Mouse (Mus musculus) kidney, embryonic 14.5 days (tissue): ENCODE data around the gene Acvrl1. TPM values are rescaled to one million over a fixed set of nuclear protein-coding genes. Genes with fewer than 3 reads are reported as not detected.

ENCODE experiments used
- ATAC-seq: fragments of 200-750 bp; cut with Nextera tagmentation; 2 replicates; pipeline ENCODE4 v1.8.0; 2017; ENCODE audit warnings: moderate number of reproducible peaks, mild to moderate bottlenecking, moderate TSS enrichment, moderate library complexity; ENCODE audit not compliant: low FRiP score, low TSS enrichment
- H3K27ac ChIP-seq: fragments of 300-500 bp; sonication (generic); 2 replicates; pipeline ENCODE4 v1.5.1; 2014; ENCODE audit warnings: low read depth, mild to moderate bottlenecking, low read length, moderate library complexity, mixed read lengths
- H3K27me3 ChIP-seq: fragments of 300-500 bp; sonication (generic); 2 replicates; pipeline ENCODE4 v1.6.1; 2014; ENCODE audit warnings: mild to moderate bottlenecking, low read length; ENCODE audit not compliant: control insufficient read depth, insufficient read depth
- H3K36me3 ChIP-seq: fragments of 300-500 bp; sonication (generic); 2 replicates; pipeline ENCODE4 v1.6.1; 2014; ENCODE audit warnings: low read length, mixed read lengths; ENCODE audit not compliant: control insufficient read depth, insufficient read depth
- H3K4me1 ChIP-seq: fragments of 300-500 bp; sonication (generic); 2 replicates; pipeline ENCODE4 v1.6.1; 2014; ENCODE audit warnings: low read length, mixed read lengths; ENCODE audit not compliant: control insufficient read depth, insufficient read depth
- H3K4me2 ChIP-seq: fragments of 300-500 bp; sonication (generic); replicated peaks from 2 replicates; pipeline ENCODE4 v1.6.1; 2014; ENCODE audit warnings: low read depth, mild to moderate bottlenecking, low read length
- H3K4me3 ChIP-seq: fragments of 300-500 bp; sonication (generic); 2 replicates; pipeline ENCODE4 v1.5.1; 2014; ENCODE audit warnings: mild to moderate bottlenecking, low read length
- H3K9ac ChIP-seq: fragments of 300-500 bp; sonication (generic); 2 replicates; pipeline ENCODE4 v1.6.1; 2014; ENCODE audit warnings: low read depth, mild to moderate bottlenecking, low read length, moderate library complexity
- H3K9me3 ChIP-seq: fragments of 300-500 bp; sonication (generic); 2 replicates; pipeline ENCODE4 v1.6.1; 2016; ENCODE audit warnings: low read length; ENCODE audit not compliant: control insufficient read depth
- WGBS: fragments of 180-500 bp; shearing (Covaris S2); extraction: QIAGEN DNeasy Blood & Tissue Kit; methylation state at CpG from one replicate; pipeline ENCODE4 v1.1.7; 2014; 5-methylcytosine and 5-hydroxymethylcytosine counted together
- polyA plus RNA-seq: library from polyadenylated mRNA; unstranded; fragments of >200 nt; fragmentation: Nextera tagmentation; extraction: Ambion mirVana; gene quantifications from 2 replicates; pipeline ENCODE4 v1.2.1, GENCODE M21; 2014

Gene Acvrl1
- polyA plus RNA-seq, 1 experiment from 2014 or later: 8.8 TPM

- Histone ChIP-seq H3K4me1 (peaks cover 27% of the 10 kb centered on the region), H3K9me3 (no peaks in the 10 kb centered on the region), H3K9ac (no peak overlapping the region), H3K4me2 (no peak overlapping the region), H3K27ac (no peak overlapping the region), H3K36me3 (no peaks in the 10 kb centered on the region), H3K27me3 (no peaks in the 10 kb centered on the region; the same call in 1 of the 2 replicates), H3K4me3 (no peak overlapping the region)
- WGBS: 93% methylated on average over 8 of the region's 8 CpGs
- ATAC-seq: no peak
Measured at GRCm38 (mm10) chr15:101091551-101091950, 36.8 kb upstream of the Acvrl1 start.

GRCm38 (mm10) chr15:101092121-101092828, 36.0 kb upstream of the Acvrl1 start:
- H3K9me3 ChIP-seq: no peaks in the 10 kb centered on the region
- peak overlapping the region; percentile 79 for H3K27ac ChIP-seq
- 0 out of 2 replicates have a peak overlapping the region, but pooled peaks have one; percentile 6 for H3K4me3 ChIP-seq
- no peak overlapping the region for H3K9ac ChIP-seq
- peaks cover 27% of the 10 kb centered on the region for H3K4me1 ChIP-seq
- H3K36me3 ChIP-seq: no peaks in the 10 kb centered on the region
- H3K4me2 ChIP-seq: peak overlapping the region; percentile 33
- 25% methylated on average over 14 of the region's 14 CpGs for WGBS
- no peaks in the 10 kb centered on the region; the same call in 1 of the 2 replicates for H3K27me3 ChIP-seq
- ATAC-seq: peak; percentile 35

- ATAC-seq: peak; percentile 92
- H3K4me2 ChIP-seq: peak overlapping the region; percentile 33
- no peaks in the 10 kb centered on the region; the same call in 1 of the 2 replicates for H3K27me3 ChIP-seq
- no peak overlapping the region for H3K9ac ChIP-seq
- 5% methylated on average over 25 of the region's 25 CpGs for WGBS
- H3K4me1 ChIP-seq: peaks cover 34% of the 10 kb centered on the region
- H3K36me3 ChIP-seq: no peaks in the 10 kb centered on the region
- no peaks in the 10 kb centered on the region for H3K9me3 ChIP-seq
- H3K4me3 ChIP-seq: 0 out of 2 replicates have a peak overlapping the region, but pooled peaks have one; percentile 6
- H3K27ac ChIP-seq: peak overlapping the region; percentile 79
Measured at GRCm38 (mm10) chr15:101092829-101093648, 35.3 kb upstream of the Acvrl1 start.

GRCm38 (mm10) chr15:101093988-101094387, 34.3 kb upstream of the Acvrl1 start:
- Histone ChIP-seq H3K27ac (no peak overlapping the region), H3K4me3 (no peak overlapping the region), H3K4me1 (peaks cover 37% of the 10 kb centered on the region), H3K27me3 (no peaks in the 10 kb centered on the region; the same call in 1 of the 2 replicates), H3K36me3 (no peaks in the 10 kb centered on the region), H3K4me2 (no peak overlapping the region), H3K9me3 (no peaks in the 10 kb centered on the region), H3K9ac (no peak overlapping the region)
- WGBS: 36% methylated on average over 6 of the region's 6 CpGs
- ATAC-seq: no peak

- Histone ChIP-seq H3K4me2 (no peak overlapping the region), H3K27me3 (peaks cover 4% of the 10 kb centered on the region; the same call in 1 of the 2 replicates), H3K27ac (no peak overlapping the region), H3K36me3 (no peaks in the 10 kb centered on the region), H3K4me3 (no peak overlapping the region), H3K4me1 (peaks cover 37% of the 10 kb centered on the region), H3K9me3 (no peaks in the 10 kb centered on the region), H3K9ac (no peak overlapping the region)
- whole genome bisulfite sequencing: 25% methylated on average over 9 of the region's 9 CpGs
- no peak for ATAC-seq
Measured at GRCm38 (mm10) chr15:101094979-101095378, 33.3 kb upstream of the Acvrl1 start.

GRCm38 (mm10) chr15:101095392-101095791, 32.9 kb upstream of the Acvrl1 start:
- Histone ChIP-seq H3K4me3 (no peak overlapping the region), H3K9ac (no peak overlapping the region), H3K4me2 (no peak overlapping the region), H3K36me3 (no peaks in the 10 kb centered on the region), H3K27me3 (peaks cover 4% of the 10 kb centered on the region; the same call in 1 of the 2 replicates), H3K9me3 (no peaks in the 10 kb centered on the region; the same call in 1 of the 2 replicates), H3K4me1 (peaks cover 37% of the 10 kb centered on the region), H3K27ac (no peak overlapping the region)
- 48% methylated on average over 3 of the region's 3 CpGs for WGBS
- ATAC-seq: no peak

GRCm38 (mm10) chr15:101097985-101098651, 30.2 kb upstream of the Acvrl1 start:
- H3K4me3 ChIP-seq: peak overlapping the region; percentile 9; the same call in 1 of the 2 replicates
- H3K27me3 ChIP-seq: peaks cover 4% of the 10 kb centered on the region; the same call in 1 of the 2 replicates
- WGBS: 2% methylated on average over 28 of the region's 28 CpGs
- peak; percentile 71 for ATAC-seq
- no peaks in the 10 kb centered on the region; the same call in 1 of the 2 replicates for H3K9me3 ChIP-seq
- H3K9ac ChIP-seq: no peak overlapping the region
- H3K36me3 ChIP-seq: no peaks in the 10 kb centered on the region
- peaks cover 22% of the 10 kb centered on the region for H3K4me1 ChIP-seq
- no peak overlapping the region for H3K27ac ChIP-seq
- H3K4me2 ChIP-seq: peak overlapping the region; percentile 35

- H3K4me3 ChIP-seq: no peak overlapping the region
- H3K36me3 ChIP-seq: no peaks in the 10 kb centered on the region
- H3K9ac ChIP-seq: no peak overlapping the region
- peaks cover 11% of the 10 kb centered on the region; the same call in 1 of the 2 replicates for H3K4me1 ChIP-seq
- H3K4me2 ChIP-seq: no peak overlapping the region
- no peak overlapping the region for H3K27ac ChIP-seq
- WGBS: 70% methylated on average over 3 of the region's 3 CpGs
- no peak for ATAC-seq
- H3K9me3 ChIP-seq: no peaks in the 10 kb centered on the region; the same call in 1 of the 2 replicates
- peaks cover 4% of the 10 kb centered on the region; the same call in 1 of the 2 replicates for H3K27me3 ChIP-seq
Measured at GRCm38 (mm10) chr15:101100996-101101395, 27.3 kb upstream of the Acvrl1 start.
